Mouse (Mus musculus) CD8-positive naive resting alpha-beta T cell, adult 57 days (primary cell): ENCODE data around the gene Gm4141. TPM values are rescaled to one million over a fixed set of nuclear protein-coding genes. Genes with fewer than 3 reads are reported as not detected.

Source experiments
- total RNA-seq: library from RNA; stranded (reverse); gene quantifications from one replicate; pipeline ENCODE4 v1.2.4, GENCODE M21; 2023

Gene Gm4141
- total RNA-seq, result not detected

DNA sequence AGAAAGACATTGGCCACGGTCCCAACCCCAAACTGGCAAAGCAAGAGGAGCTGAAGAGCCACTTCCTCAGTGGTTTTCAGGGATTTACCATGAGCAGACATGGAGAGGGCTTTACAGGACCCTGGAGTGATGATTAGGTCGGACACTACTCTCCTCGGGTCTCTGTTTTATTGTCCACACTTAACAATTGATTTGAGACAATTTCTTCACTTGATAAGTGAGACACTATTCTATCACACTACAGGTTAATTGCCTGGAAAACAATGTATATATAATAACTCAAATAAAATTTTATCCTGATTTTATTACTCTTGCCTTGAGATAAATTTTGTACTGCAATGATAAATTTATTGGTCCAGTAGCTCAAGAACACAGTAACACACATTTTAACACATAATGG is at the start of gene Gm4141:
Gene Gm4141 (minus strand): TSS at position 101 of the 400 bp plus-strand sequence.

GRCm38 (mm10) chr7:20598921-20599320 is 22.9 kb upstream of the Gm4141 start, which contains the start of gene Gm4513:
TSS of gene Gm4513 (minus strand) at chr7:20599021.

GRCm38 (mm10) chr7:20545657-20546056 is 30.4 kb downstream of the Gm4141 start, which contains the start of gene Gm5726:
TSS of gene Gm5726 (minus strand) at chr7:20545757.

GRCm38 (mm10) chr7:20533537-20533936 is 42.5 kb downstream of the Gm4141 start, which contains the start of gene Vmn1r104:
TSS of gene Vmn1r104 (plus strand) at chr7:20533837.

Other genes starting within 250 kb of the Gm4141 start
- not detected for gene Gm4133, start 242.2 kb downstream of the Gm4141 start, total RNA-seq
- not detected for gene Gm5728, start 200.8 kb downstream of the Gm4141 start, total RNA-seq
- gene Vmn1r100, start 158.3 kb downstream of the Gm4141 start, total RNA-seq, result not detected
- gene Vmn1r101, start 133.6 kb downstream of the Gm4141 start, total RNA-seq, result not detected
- not detected for gene Gm10670, start 101.3 kb downstream of the Gm4141 start, total RNA-seq
- gene Vmn1r103, start 65.7 kb downstream of the Gm4141 start, total RNA-seq, result not detected
- not detected for gene Vmn1r104, start 42.4 kb downstream of the Gm4141 start, total RNA-seq
- gene Gm5726, start 30.5 kb downstream of the Gm4141 start, total RNA-seq, result not detected
- not detected for gene Gm4513, start 22.8 kb upstream of the Gm4141 start, total RNA-seq
- gene Vmn1r107, start 92.7 kb upstream of the Gm4141 start, total RNA-seq, result not detected
- not detected for gene Vmn1r111, start 127.0 kb upstream of the Gm4141 start, total RNA-seq
- gene Gm10668, start 154.4 kb upstream of the Gm4141 start, total RNA-seq, result not detected
- gene Vmn1r112, start 194.9 kb upstream of the Gm4141 start, total RNA-seq, result not detected
- gene Vmn1r113, start 211.0 kb upstream of the Gm4141 start, total RNA-seq, result not detected
- not detected for gene Vmn1r114, start 235.9 kb upstream of the Gm4141 start, total RNA-seq